Mouse (Mus musculus): ENCODE data around the gene Fam122a. TPM values are rescaled to one million over a fixed set of nuclear protein-coding genes. Genes with fewer than 3 reads are reported as not detected.
A peak's percentile ranks its signal among the peaks of the same experiment; 100 is the strongest.

Fam122a gene
- polyA plus RNA-seq (2015; fragmentation: Nextera tagmentation; extraction: Ambion mirVana) = 29.7 and 34.6 TPM in 2 replicates

- under 1% methylated on average over 74 of the region's 92 CpGs for WGBS (ENCODE audit: insufficient replicate concordance)
- Histone ChIP-seq H3K27me3 (no peaks in the 10 kb centered on the region), H3K4me3 (replicated peaks) (peak within 1 kb of the TSS; percentile 81), H3K9ac (peak within 1 kb of the TSS; percentile 93), H3K9me3 (replicated peaks) (no peaks in the 10 kb centered on the region), H3K4me2 (peak within 1 kb of the TSS; percentile 92), H3K4me1 (replicated peaks) (peaks cover 30% of the 10 kb centered on the region), H3K36me3 (0 out of 2 replicates have a peak, but pooled peaks cover 8% of the 10 kb centered on the region), H3K27ac (peak within 1 kb of the TSS; percentile 95)
- peak; percentile 85 for DNase-seq
- ATAC-seq (ENCODE audit: low read depth) = peak; percentile 89
These were observed at the start of gene Fam122a for GRCm38 (mm10) chr19:24476929-24477882. Gene Fam122a, minus strand, starts transcription at chr19:24477356.

- DNase-seq (no peak), ATAC-seq (ENCODE audit: low read depth) (no peak)
- no peaks in the 10 kb centered on the region for H3K36me3 ChIP-seq
- H3K27me3 ChIP-seq = no peaks in the 10 kb centered on the region
- peaks cover 82% of the 10 kb centered on the region for H3K4me1 ChIP-seq (replicated peaks)
- H3K9me3 ChIP-seq (replicated peaks) = no peaks in the 10 kb centered on the region
- H3K27ac ChIP-seq = no peak overlapping the region
- no peak overlapping the region for H3K4me3 ChIP-seq (replicated peaks)
- H3K9ac ChIP-seq = no peak overlapping the region
- no peak overlapping the region for H3K4me2 ChIP-seq
- WGBS (ENCODE audit: insufficient replicate concordance) = 86% methylated on average over 15 of the region's 15 CpGs
These were observed 46.5 kb upstream of the Fam122a start for GRCm38 (mm10) chr19:24523476-24524313.

- H3K9ac ChIP-seq = no peak overlapping the region
- H3K9me3 ChIP-seq (replicated peaks) = no peaks in the 10 kb centered on the region
- no peaks in the 10 kb centered on the region for H3K27me3 ChIP-seq
- ATAC-seq (ENCODE audit: low read depth) = no peak
- DNase-seq = no peak
- H3K4me2 ChIP-seq = no peak overlapping the region
- peaks cover 80% of the 10 kb centered on the region for H3K4me1 ChIP-seq (replicated peaks)
- whole genome bisulfite sequencing (ENCODE audit: insufficient replicate concordance) = 79% methylated on average over 7 of the region's 7 CpGs
- no peak overlapping the region for H3K4me3 ChIP-seq (replicated peaks)
- H3K36me3 ChIP-seq = no peaks in the 10 kb centered on the region
- no peak overlapping the region for H3K27ac ChIP-seq
These were observed 44.8 kb upstream of the Fam122a start for GRCm38 (mm10) chr19:24521997-24522396.

- Histone ChIP-seq H3K4me2 (no peak overlapping the region), H3K4me3 (replicated peaks) (no peak overlapping the region), H3K27me3 (no peaks in the 10 kb centered on the region), H3K4me1 (replicated peaks) (peaks cover 80% of the 10 kb centered on the region), H3K9me3 (replicated peaks) (no peaks in the 10 kb centered on the region), H3K9ac (0 out of 2 replicates have a peak overlapping the region, but pooled peaks have one; percentile 40), H3K27ac (peak overlapping the region; percentile 67), H3K36me3 (no peaks in the 10 kb centered on the region)
- ATAC-seq (ENCODE audit: low read depth) (no peak; the same call in 1 of the 2 replicates), DNase-seq (no peak)
- 63% methylated on average over 9 of the region's 9 CpGs for WGBS (ENCODE audit: insufficient replicate concordance)
These were observed 44.0 kb upstream of the Fam122a start for GRCm38 (mm10) chr19:24521146-24521545.

- no peaks in the 10 kb centered on the region for H3K9me3 ChIP-seq (replicated peaks)
- H3K36me3 ChIP-seq = no peaks in the 10 kb centered on the region
- H3K4me2 ChIP-seq = no peak overlapping the region; the same call in 1 of the 2 replicates
- peak overlapping the region; percentile 67 for H3K27ac ChIP-seq
- DNase-seq = no peak
- WGBS (ENCODE audit: insufficient replicate concordance) = 37% methylated on average over 6 of the region's 6 CpGs
- H3K9ac ChIP-seq = peak overlapping the region; percentile 10
- H3K27me3 ChIP-seq = no peaks in the 10 kb centered on the region
- peak; percentile 10; the same call in 1 of the 2 replicates for ATAC-seq (ENCODE audit: low read depth)
- no peak overlapping the region for H3K4me3 ChIP-seq (replicated peaks)
- peaks cover 87% of the 10 kb centered on the region for H3K4me1 ChIP-seq (replicated peaks)
These were observed 42.7 kb upstream of the Fam122a start for GRCm38 (mm10) chr19:24519732-24520409.

- H3K4me1 ChIP-seq (replicated peaks) = peaks cover 91% of the 10 kb centered on the region
- H3K27ac ChIP-seq = peak overlapping the region; percentile 76
- ATAC-seq (ENCODE audit: low read depth) = no peak
These were observed 41.2 kb upstream of the Fam122a start for GRCm38 (mm10) chr19:24518384-24518783.

GRCm38 (mm10) chr19:24517057-24517456 is 39.9 kb upstream of the Fam122a start:
- ATAC-seq (ENCODE audit: low read depth) (0 out of 2 replicates have a peak, but pooled peaks have one; percentile 37), DNase-seq (no peak)
- peak overlapping the region; percentile 44; the same call in 1 of the 2 replicates for H3K9ac ChIP-seq
- WGBS (ENCODE audit: insufficient replicate concordance) = 40% methylated on average over 7 of the region's 7 CpGs
- H3K9me3 ChIP-seq (replicated peaks) = no peaks in the 10 kb centered on the region
- H3K4me3 ChIP-seq (replicated peaks) = no peak overlapping the region
- H3K4me1 ChIP-seq (replicated peaks) = peaks cover 95% of the 10 kb centered on the region
- no peaks in the 10 kb centered on the region for H3K36me3 ChIP-seq
- H3K27me3 ChIP-seq = no peaks in the 10 kb centered on the region
- peak overlapping the region; percentile 76 for H3K27ac ChIP-seq
- peak overlapping the region; percentile 39 for H3K4me2 ChIP-seq

More at GRCm38 (mm10) chr19:24518384-24518783, 41.2 kb upstream of the Fam122a start:
- no peak for DNase-seq
- Histone ChIP-seq H3K27me3 (no peaks in the 10 kb centered on the region), H3K36me3 (no peaks in the 10 kb centered on the region), H3K9ac (no peak overlapping the region), H3K9me3 (replicated peaks) (no peaks in the 10 kb centered on the region), H3K4me3 (replicated peaks) (no peak overlapping the region), H3K4me2 (no peak overlapping the region)

GRCm38 (mm10) chr19:24515941-24516340 is 38.8 kb upstream of the Fam122a start:
- Histone ChIP-seq H3K9me3 (replicated peaks) (no peaks in the 10 kb centered on the region), H3K9ac (peak overlapping the region; percentile 40; the same call in 1 of the 2 replicates), H3K4me2 (no peak overlapping the region), H3K36me3 (no peaks in the 10 kb centered on the region), H3K27me3 (no peaks in the 10 kb centered on the region), H3K4me3 (replicated peaks) (no peak overlapping the region), H3K27ac (peak overlapping the region; percentile 69; the same call in 1 of the 2 replicates), H3K4me1 (replicated peaks) (peaks cover 95% of the 10 kb centered on the region)
- ATAC-seq (ENCODE audit: low read depth) (no peak), DNase-seq (no peak)
- 89% methylated on average over 3 of the region's 3 CpGs for WGBS (ENCODE audit: insufficient replicate concordance)

GRCm38 (mm10) chr19:24514661-24515642 is 37.8 kb upstream of the Fam122a start:
- Histone ChIP-seq H3K36me3 (no peaks in the 10 kb centered on the region), H3K27ac (peak overlapping the region; percentile 99), H3K4me2 (peak overlapping the region; percentile 74), H3K9me3 (replicated peaks) (no peaks in the 10 kb centered on the region), H3K27me3 (no peaks in the 10 kb centered on the region), H3K9ac (peak overlapping the region; percentile 69), H3K4me1 (replicated peaks) (peaks cover 95% of the 10 kb centered on the region), H3K4me3 (replicated peaks) (no peak overlapping the region)
- 79% methylated on average over 15 of the region's 15 CpGs for whole genome bisulfite sequencing (ENCODE audit: insufficient replicate concordance)
- no peak for ATAC-seq (ENCODE audit: low read depth)
- DNase-seq = no peak

Data from liver, embryonic 13.5 days (tissue).